Comparison of ENCODE assay signal across 8 mouse cellular contexts in genomic region chr2:91527147-91527486, GRCm38 (mm10). TPM values are rescaled to one million over a fixed set of nuclear protein-coding genes. Genes with fewer than 3 reads are reported as not detected.
DNase-seq lines count a peak whose midpoint lies in the region; ATAC-seq and TF ChIP-seq lines count a peak whose summit lies in the region.

No protein-coding gene starts in this region.

- WGBS in hindbrain, embryonic 12.5 days = 2% methylated on average over 12 of the region's 15 CpGs
- WGBS in liver, embryonic 14.5 days (ENCODE audit: insufficient replicate concordance) = under 1% methylated on average over 15 of the region's 15 CpGs
- under 1% methylated on average over 15 of the region's 15 CpGs for WGBS in stomach, embryonic 15.5 days

- H3K4me2 ChIP-seq in hindbrain, embryonic 12.5 days (replicated peaks) = peak overlapping the region; percentile 79
- peak overlapping the region; percentile 64 for H3K4me2 ChIP-seq in liver, embryonic 14.5 days (ENCODE audit: low read depth)
- peak overlapping the region; percentile 57 for H3K4me2 ChIP-seq in stomach, embryonic 15.5 days

- peaks cover 7% of the 10 kb centered on the region for H3K4me1 ChIP-seq in hindbrain, embryonic 12.5 days
- H3K4me1 ChIP-seq in liver, embryonic 14.5 days (replicated peaks; ENCODE audit: control insufficient read depth in 2 of 2, insufficient read depth in 2 of 2, low read length in 1 of 2) = peaks cover 6 to 11% of the 10 kb centered on the region in 2 experiments
- no peaks in the 10 kb centered on the region for H3K4me1 ChIP-seq in stomach, embryonic 15.5 days

- TF ChIP-seq EP300 in liver, embryonic 14.5 days (IDR thresholded peaks at IDR 0.05; ENCODE audit: low read depth) = no peak

- H3K27ac ChIP-seq in hindbrain, embryonic 12.5 days = peak overlapping the region; percentile 89
- peak overlapping the region; percentile 54 for H3K27ac ChIP-seq in liver, embryonic 14.5 days
- H3K27ac ChIP-seq in stomach, embryonic 15.5 days = peak overlapping the region; percentile 81

- peak overlapping the region; percentile 97 for H3K4me3 ChIP-seq in hindbrain, embryonic 12.5 days
- H3K4me3 ChIP-seq in liver, embryonic 14.5 days (ENCODE audit: insufficient read depth in 1 of 2, low read depth in 2 of 2, low read length in 2 of 2) = peak overlapping the region; percentile 89 to 91
- peak overlapping the region; percentile 98 for H3K4me3 ChIP-seq in stomach, embryonic 15.5 days (replicated peaks)

- H3K9ac ChIP-seq in hindbrain, embryonic 12.5 days = peak overlapping the region; percentile 97
- H3K9ac ChIP-seq in liver, embryonic 14.5 days (replicated peaks) = peak overlapping the region; percentile 91
- peak overlapping the region; percentile 96 for H3K9ac ChIP-seq in stomach, embryonic 15.5 days

- ATAC-seq in common myeloid progenitor, adult 5-6 weeks (replicated peaks; ENCODE audit: low read depth, poor library complexity, severe bottlenecking) = peak; percentile 15; the same call in 1 of the 2 replicates
- ATAC-seq in hindbrain, embryonic 12.5 days (ENCODE audit: low FRiP score) = peak; percentile 92
- no peak; the same call in none of the 2 replicates for ATAC-seq in liver, embryonic 14.5 days (ENCODE audit: insufficient read depth)
- peak; percentile 61 for ATAC-seq in stomach, embryonic 15.5 days (ENCODE audit: insufficient read depth, low FRiP score, low read depth)

- TF ChIP-seq CTCF in liver, embryonic 14.5 days (IDR thresholded peaks at IDR 0.05; ENCODE audit: low read depth) = no peak

- H3K36me3 ChIP-seq in hindbrain, embryonic 12.5 days = peaks cover 12% of the 10 kb centered on the region; the same call in 1 of the 2 replicates
- peaks cover 9% of the 10 kb centered on the region for H3K36me3 ChIP-seq in liver, embryonic 14.5 days (replicated peaks; ENCODE audit: control insufficient read depth, insufficient read depth, low read depth)
- H3K36me3 ChIP-seq in stomach, embryonic 15.5 days = no peaks in the 10 kb centered on the region

- H3K9me3 ChIP-seq in hindbrain, embryonic 12.5 days (replicated peaks) = no peaks in the 10 kb centered on the region
- no peaks in the 10 kb centered on the region for H3K9me3 ChIP-seq in liver, embryonic 14.5 days (ENCODE audit: control insufficient read depth, low read length)
- H3K9me3 ChIP-seq in stomach, embryonic 15.5 days = no peaks in the 10 kb centered on the region

- no peaks in the 10 kb centered on the region for H3K27me3 ChIP-seq in hindbrain, embryonic 12.5 days
- H3K27me3 ChIP-seq in liver, embryonic 14.5 days (ENCODE audit: control insufficient read depth, insufficient read depth, low read length) = no peaks in the 10 kb centered on the region
- no peaks in the 10 kb centered on the region for H3K27me3 ChIP-seq in stomach, embryonic 15.5 days (replicated peaks)

- peak; percentile 48 for DNase-seq in embryo, embryonic 10 days (ENCODE audit: low spot score)
- no peak for DNase-seq in embryo, embryonic 11 days
- DNase-seq in right cerebral cortex, postnatal 14 days = peak; percentile 26
- DNase-seq in right cerebral cortex, postnatal 25 days = no peak
- peak in 2 of 3 experiments; percentile 6 to 13 for DNase-seq in liver, embryonic 14.5 days (ENCODE audit: low read depth in 3 of 3, low spot score in 3 of 3)

RNA-seq across cellular contexts. Expression of gene Ckap5, which starts 0.6 kb away (rescaled TPM):
- 107 and 117 TPM in 2 replicates for total RNA-seq in common myeloid progenitor, adult 5-6 weeks (2017)
- polyA plus RNA-seq in hindbrain, embryonic 12.5 days (2016; fragmentation: Nextera tagmentation; extraction: Ambion mirVana) = 136 and 139 TPM in 2 replicates
- polyA plus RNA-seq in liver, embryonic 14.5 days (2012; rRNA removed) = 12.8 and 20.6 TPM in 2 replicates
- 35.9 and 37.3 TPM in 2 replicates for polyA plus RNA-seq in liver, embryonic 14.5 days (2014; fragmentation: Nextera tagmentation; extraction: Ambion mirVana)
- 80.7 and 81.9 TPM in 2 replicates for polyA plus RNA-seq in stomach, embryonic 15.5 days (2015; fragmentation: Nextera tagmentation; extraction: Ambion mirVana)

Comparison
In these comparisons a context has a peak if more than half of its experiments do, and no peak if none do; other contexts are left out.
1. DNase-seq: peak in embryo, embryonic 10 days (single experiment), right cerebral cortex, postnatal 14 days (single experiment) and liver, embryonic 14.5 days (2 of 3); none in embryo, embryonic 11 days (single experiment) and right cerebral cortex, postnatal 25 days (single experiment).
2. Peak in every context shown above with its lines, with median percentiles within 50 percentile points of each other: H3K27ac ChIP-seq, H3K4me2 ChIP-seq, H3K4me3 ChIP-seq and H3K9ac ChIP-seq.